Mouse (Mus musculus): ENCODE measurements around the gene Olfr559.

Olfr559 gene

GRCm38 (mm10) chr7:102727391-102727790 is at the start of gene Olfr559:
Olfr559 (minus strand) TSS chr7:102727491.
- DNase-seq = no peak

DNA sequence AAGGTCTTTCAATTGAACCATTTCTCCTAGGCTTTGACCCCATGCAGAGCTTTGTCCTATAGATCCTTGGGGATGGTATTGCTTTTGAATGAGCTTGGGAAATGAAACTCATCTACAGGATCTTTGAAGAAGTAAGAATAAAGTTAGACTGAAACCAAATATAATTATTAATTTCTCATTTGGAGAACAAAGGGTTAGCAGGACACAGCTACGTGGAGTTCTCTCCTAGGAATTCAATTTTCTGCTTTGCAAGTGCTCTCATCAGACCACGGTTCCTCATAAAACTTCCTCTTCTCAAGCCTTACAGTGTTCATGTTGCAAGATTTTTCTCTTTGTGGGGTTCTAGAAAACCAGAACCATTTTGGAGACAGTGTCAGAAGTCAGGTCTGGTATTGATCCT is 43.6 kb upstream of the Olfr559 start, which contains the start of gene Olfr561:
TSS of gene Olfr561 (plus strand) at position 301 of the 400 bp plus-strand sequence.
- no peak for DNase-seq

- no peak for DNase-seq
Measured at GRCm38 (mm10) chr7:102759266-102759665, 32.0 kb upstream of the Olfr559 start, which contains the start of the genes Olfr560 and Olfr78. Olfr560 (minus strand) TSS chr7:102759366. Olfr78 (minus strand) TSS chr7:102759471.

DNA sequence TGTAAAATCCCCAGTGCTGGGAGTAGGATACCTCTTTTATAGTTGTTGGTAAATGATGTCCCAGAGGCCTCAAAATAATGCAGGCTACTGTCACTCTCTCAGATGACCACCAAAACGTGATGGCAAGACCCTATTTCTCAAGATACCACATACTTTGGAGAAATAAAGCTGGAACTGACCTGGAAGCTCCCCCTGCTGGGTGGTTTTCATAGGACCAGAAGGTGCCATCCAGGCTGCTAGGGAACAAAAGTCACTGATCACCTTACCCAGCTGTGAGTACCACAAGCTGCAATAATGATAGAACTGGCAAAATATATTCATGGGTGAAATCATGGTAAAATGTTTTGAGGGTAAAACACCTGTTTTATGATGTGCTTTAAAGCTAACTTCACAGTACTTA is 24.8 kb upstream of the Olfr559 start:
- peak in 1 of 2 experiments; percentile 5 for DNase-seq

DNA sequence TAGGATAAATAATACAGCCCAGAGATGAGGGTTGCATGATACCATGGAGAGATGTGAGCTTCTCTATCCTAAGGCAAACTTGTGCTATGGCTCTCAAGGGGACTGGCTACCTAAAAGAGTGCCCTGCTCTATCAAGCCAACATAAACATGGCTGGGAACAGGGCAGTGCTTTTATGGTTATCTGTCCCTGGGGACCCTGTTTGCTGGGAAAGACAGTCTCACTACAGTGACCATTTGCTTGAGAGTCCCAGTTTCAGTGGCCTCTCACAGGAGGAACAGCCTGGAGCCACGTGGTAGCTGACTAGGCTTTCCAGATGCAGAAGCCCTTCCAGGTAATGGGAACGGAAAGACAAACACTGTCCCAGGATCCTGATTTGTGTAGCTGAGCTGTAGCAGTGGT is 10.4 kb upstream of the Olfr559 start:
- no peak for DNase-seq

DNA sequence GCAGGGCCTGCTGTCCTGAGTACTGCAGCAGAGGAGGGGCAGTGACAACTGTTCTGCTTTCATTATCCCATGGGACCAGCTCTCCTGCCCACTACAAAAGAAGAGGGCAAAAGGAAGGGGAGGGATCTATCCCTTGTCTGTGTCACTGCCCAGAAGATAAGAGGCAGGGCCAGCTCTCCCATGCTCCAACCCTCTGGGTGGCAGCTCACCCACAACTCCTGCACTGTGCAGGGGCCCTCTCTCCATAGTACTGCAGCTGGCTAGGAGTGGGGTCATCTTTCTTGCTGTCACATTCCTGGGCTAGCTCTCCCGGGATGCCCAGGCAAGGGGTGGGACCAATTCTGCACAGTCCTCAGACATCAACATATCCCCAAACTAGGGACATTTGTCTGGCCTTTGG is 6.5 kb upstream of the Olfr559 start:
- no peak for DNase-seq

DNA sequence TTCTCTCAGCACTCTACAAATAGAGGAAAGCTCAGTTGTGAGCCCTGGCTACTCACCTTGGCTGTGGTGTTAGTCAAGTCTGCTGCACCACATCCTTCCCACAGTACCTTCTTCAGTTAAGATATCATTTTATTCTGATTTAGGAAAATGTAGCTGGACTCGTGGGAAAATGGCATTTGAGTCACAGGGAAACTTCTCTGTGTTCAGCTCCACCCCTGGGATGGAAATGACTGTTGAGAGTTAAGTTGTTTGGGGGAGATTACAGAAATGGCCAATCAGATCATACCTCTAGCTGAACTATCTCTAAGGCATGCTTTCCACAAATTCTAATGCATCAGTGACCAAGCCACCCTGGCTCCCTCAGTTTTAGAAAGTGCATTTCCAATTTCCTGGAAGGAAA is 8.3 kb downstream of the Olfr559 start, which contains the start of gene Olfr33:
TSS of gene Olfr33 (minus strand) at position 101 of the 400 bp plus-strand sequence.
- DNase-seq = no peak

DNA sequence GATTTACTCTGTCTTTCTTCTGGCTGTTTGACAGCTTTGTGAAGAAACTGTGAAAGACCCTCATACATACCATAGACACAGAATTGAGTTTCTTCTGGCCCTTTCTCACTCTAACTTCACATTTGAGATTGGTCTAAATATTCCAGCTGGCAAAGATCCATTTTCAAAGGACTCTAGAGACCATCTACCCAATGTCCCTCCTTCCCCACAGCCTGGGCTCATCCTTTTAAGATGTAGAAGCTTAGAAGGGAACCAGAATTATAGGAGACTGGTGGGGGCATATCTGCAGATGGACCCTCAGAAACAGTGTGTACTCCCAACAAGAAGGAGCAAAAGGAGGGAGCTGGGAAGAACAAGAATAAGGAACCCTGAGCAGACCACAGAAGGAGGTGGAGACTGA is 25.4 kb downstream of the Olfr559 start, which contains the start of gene Olfr558:
TSS of gene Olfr558 (plus strand) at position 301 of the 400 bp plus-strand sequence.
- DNase-seq = no peak

DNA sequence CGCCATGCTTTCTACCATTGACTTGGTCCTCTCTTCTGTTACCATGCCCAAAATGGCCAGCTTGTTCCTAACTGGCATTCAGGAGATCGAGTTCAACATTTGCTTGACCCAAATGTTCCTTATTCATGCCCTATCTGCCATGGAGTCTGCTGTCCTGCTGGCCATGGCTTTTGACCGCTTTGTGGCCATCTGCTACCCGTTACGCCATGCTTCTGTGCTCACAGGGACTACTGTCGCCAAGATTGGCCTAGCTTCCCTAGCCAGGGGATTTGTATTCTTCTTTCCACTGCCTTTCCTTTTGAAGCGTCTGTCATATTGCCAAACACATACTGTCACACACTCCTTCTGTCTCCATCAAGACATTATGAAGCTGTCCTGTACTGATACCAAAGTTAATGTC is 28.8 kb downstream of the Olfr559 start:
- no peak for DNase-seq

- DNase-seq = peak; percentile 60 to 67
Measured at GRCm38 (mm10) chr7:102695358-102696125, 31.7 kb downstream of the Olfr559 start, which contains the start of gene Olfr557. Olfr557 (plus strand) TSS chr7:102695910.

DNA sequence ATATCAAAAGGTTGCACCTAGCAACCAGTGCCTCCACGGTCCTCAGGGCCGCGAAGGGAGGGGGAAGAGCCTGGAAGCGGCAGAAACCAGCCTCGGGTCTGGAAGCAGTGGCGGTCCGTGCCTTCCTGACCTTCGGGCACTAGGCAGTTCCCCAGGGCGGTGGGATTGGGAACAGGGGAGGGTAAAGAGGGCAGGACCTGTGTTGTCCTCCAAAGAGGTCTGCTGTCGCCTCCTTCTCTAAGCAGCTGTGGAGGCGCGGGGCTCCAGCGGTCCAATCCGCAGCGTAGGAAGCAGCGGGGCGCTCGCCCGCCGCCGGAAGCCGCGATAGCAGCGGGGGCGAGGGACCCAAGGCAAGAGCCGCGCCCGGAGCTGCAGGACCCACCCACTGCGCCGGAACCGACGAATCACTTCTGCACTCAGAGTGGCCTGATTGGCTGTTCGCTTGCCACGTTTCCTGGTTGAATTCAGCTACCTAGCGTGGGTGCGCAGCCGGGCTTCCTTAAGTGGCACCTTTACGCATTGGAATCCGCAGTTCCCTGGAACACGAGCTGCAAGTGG is 40.3 kb downstream of the Olfr559 start, which contains the start of gene Trim68:
TSS of gene Trim68 (minus strand) at position 384 of the 558 bp plus-strand sequence.
- DNase-seq = peak; percentile 89

- DNase-seq = no peak
Measured at GRCm38 (mm10) chr7:102681916-102682315, 45.4 kb downstream of the Olfr559 start.

- no peak for DNase-seq
Measured at GRCm38 (mm10) chr7:102676225-102676624, 51.1 kb downstream of the Olfr559 start.
